Mouse (Mus musculus) left cerebral cortex, adult 18-20 months (tissue): ENCODE data around the gene Paqr3. TPM values are rescaled to one million over a fixed set of nuclear protein-coding genes. Genes with fewer than 3 reads are reported as not detected.
A peak's percentile ranks its signal among the peaks of the same experiment; 100 is the strongest.

Source experiments
- DNase-seq, 2 experiments: peaks; one replicate each; pipeline ENCODE4 v3.0.0; 2021 to 2022; ENCODE audit warnings: low spot score in 2 of 2, mixed read lengths in 1 of 2
- long read RNA-seq, 2 experiments: library from polyadenylated mRNA; stranded (forward); transcript quantifications; one replicate each; pipeline ENCODE4 v2.0.0; 2021
- total RNA-seq, 2 experiments: library from RNA; stranded (reverse); gene quantifications; 2 replicates each; pipeline ENCODE4 v1.2.3; 2021

Gene Paqr3
- total RNA-seq, result 10 to 100 TPM; 21.0 to 25.0 TPM
- long read RNA-seq, experiment 1, transcript Paqr3-203 (7 exons, 2,257 nt), result major isoform, 10 of 27 reads
- long read RNA-seq, experiment 1, partial matches to known transcripts, result 11 of 27 reads
- long read RNA-seq, experiment 1, other reads (novel, unspliced or antisense), result 6 of 27 reads
- long read RNA-seq, experiment 2, partial matches to known transcripts, result 9 of 20 reads
- long read RNA-seq, experiment 2, other reads (novel, unspliced or antisense), result 6 of 20 reads

DNA sequence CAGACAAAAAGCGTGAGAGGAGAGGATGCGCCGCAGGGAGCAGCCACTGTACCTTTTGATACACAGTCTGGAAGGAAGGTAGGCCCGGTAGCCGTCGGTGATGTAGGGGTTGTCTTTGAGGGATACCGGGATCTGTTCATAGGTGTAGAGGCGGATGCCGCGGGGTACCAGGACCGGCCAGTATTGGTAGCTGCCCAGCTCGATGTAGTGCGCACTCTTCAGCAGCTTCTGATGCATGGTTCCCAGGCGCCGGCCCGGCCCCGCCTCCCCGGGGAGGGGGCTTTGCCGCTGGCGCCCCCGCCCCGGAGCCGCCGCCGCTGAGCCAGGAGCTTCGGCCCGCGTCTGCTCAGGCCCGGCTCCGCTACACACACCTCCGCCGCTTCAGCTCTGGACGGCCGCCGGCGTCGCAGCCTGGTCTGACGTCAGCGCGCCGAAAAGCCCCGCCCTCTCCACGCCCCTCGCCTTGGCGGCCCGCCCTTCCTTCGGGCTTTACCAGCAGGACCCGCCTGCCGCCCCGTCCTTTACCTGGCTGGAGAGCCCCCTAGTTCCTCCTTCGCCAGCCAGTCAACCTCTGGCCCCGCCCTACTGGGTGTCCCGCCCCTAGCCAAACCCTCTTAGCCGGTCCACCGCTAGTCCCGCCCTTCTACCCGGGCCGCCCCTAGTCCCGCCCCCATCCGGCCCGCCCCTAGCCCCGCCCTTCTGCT is at the start of gene Paqr3:
Gene Paqr3, minus strand, starts transcription at position 390 of the 704 bp plus-strand sequence.
- DNase-seq, result peak; percentile 97 to 98

DNA sequence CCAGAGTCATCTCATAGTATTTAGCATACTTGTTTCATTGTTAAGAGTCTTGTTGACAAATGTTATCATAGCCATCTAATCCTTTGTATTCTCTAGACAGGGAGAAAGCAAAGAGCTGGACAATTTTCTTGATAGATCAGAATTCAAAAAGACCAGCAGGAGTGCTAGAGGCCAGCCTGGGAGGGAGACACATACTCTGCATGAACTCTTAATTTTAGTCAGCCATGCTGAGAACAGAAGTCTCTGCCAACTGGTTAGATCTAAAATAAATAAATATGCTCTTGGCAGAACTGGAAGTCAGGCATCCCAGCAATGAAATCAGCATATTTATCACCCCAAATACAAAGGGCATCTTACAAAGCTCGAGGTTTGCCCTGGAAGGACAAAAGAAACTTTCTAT is 43.3 kb upstream of the Paqr3 start:
- DNase-seq, result no peak

DNA sequence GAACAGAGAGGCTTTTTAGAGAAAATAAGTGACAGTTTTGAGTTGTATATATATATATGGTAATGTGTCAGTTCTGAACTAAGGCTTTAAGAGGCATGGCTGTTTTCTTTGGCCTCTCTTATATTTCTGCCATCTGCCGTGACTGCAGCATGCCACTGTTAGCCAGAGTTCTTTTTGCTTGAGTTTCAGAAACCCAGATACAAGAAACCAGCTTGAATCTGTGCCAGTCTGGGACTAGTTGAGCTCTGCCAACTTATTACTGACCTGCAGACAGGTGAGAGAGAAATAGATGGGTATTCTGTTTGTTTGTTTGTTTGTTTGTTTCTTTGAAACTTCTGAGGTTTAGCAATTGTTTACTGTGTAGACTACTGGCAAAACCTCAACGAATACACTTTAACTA is 23.9 kb upstream of the Paqr3 start:
- DNase-seq, result no peak

DNA sequence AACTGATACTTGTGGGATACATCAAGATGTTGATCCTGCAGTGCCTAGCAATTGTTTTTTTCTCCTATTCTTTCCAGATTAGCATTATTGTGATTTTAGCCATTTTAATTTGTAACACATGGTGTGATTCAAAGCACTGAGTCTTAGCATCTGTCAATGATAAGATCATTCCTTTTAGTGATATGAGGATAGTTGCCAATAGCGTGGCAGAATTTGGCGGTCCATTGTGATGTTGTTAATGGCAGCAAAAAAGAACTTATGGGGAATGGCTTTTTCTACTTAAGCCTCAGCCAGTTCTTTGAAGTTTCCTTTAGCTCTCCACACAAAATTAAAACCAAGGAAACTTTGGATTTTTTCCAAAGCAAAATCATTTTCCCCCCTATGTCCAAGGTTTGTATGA is 18.2 kb upstream of the Paqr3 start:
- no peak for DNase-seq

DNA sequence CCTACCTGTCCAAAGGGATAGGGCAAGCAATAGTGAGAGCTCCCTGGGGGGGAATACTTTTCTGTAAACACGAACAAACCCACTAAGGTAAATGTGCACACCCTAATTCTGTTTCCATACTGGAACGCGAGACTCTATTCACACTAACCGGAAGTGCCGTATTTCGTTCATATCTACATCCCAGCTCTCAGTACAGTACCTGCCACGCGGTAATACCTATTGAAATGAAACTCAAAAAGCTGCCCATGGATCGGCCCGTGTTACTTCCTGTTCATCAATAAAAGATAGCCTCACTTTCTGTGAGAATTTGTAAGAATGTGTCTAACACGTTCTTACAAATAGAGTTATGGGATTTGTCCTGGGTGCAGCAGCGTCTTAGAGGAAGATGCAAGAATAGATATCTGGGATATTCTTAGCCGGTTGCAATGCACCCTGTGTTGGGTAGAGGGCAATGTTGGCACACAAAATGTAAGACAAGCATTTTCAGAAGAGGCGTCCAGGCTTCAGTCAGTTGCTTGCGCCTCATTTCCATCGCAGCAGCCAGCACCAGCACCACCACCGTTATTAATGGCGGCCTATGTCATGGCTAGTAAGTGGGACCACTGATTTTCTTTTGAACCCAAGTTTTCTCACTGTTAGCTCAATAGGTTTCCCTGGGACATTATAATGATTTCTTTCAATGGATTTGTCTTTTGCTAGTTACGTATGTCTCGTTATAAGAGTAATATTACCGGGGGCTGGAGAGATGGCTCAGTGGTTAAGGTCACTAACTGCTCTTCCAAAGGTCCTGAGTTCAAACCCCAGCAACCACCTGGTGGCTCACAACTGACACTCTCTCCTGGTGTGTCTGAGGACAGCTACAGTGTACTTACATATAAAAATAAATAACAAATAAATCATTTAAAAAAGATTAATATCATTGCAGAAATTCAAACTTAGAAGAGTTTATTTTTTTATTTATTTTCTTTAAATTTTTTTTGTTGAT is 17.1 kb upstream of the Paqr3 start:
- peak; percentile 67 for DNase-seq

DNA sequence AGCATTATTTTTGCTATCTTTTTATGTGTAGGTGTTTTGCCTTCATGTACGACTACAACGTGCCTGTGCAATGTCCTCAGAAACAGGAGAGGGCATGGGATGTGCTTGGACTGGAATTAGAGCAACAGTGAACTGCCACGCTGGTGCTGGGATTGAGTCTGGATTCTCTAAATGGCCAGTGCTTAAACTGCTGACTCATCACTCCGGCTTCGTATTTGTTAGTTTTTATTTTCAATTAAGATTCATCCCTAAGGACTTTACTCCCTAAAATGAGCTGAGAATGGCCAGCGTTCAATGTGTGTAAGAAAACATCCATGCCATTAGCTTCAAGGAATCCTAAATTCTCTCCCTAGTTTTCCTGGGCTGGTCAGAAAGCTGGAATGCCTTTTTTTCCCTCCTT is 15.9 kb upstream of the Paqr3 start:
- DNase-seq, result no peak

DNA sequence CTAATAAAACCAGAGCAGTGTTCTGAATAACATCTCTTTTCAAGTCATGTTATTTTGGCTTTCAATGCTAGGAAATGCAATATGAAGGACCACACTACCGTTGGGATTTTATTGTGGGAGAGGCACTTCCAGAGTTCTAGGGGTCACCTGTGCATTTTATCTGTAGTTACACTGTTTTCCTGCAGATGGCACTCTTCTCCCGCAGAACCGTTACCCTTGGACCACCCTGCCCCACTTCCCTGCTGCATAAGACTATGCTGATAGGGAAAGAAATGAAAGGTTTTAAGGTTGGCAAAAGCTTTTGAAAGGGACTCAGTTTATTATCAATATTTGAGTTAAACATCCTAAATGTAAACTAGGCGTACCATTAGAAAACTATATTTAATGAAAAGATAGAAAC is 14.6 kb upstream of the Paqr3 start:
- DNase-seq, result peak; percentile 22 to 52

DNA sequence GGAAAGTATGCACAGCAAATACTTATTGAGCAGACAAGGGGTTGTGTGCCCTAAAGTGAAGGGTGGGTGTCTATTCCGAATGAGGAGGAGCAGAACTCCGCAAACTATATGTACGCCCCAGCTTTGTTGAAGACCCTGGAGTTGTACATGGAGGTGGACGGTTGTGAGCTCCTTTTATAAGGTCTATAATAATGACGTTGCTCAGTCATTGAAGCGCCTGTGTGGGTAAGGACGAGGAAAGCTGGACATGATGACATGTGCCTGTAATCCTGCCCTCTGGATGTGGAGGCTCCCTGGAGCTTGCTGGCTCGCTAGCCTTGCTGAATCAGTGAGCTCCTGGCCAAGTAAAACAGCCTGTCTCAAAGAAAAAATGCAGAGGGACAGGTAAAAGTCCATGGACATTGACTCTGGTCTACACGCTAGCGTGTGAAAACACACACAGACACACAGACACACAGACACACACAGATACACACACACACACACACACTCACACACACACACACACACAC is 14.1 kb upstream of the Paqr3 start:
- no peak for DNase-seq

DNA sequence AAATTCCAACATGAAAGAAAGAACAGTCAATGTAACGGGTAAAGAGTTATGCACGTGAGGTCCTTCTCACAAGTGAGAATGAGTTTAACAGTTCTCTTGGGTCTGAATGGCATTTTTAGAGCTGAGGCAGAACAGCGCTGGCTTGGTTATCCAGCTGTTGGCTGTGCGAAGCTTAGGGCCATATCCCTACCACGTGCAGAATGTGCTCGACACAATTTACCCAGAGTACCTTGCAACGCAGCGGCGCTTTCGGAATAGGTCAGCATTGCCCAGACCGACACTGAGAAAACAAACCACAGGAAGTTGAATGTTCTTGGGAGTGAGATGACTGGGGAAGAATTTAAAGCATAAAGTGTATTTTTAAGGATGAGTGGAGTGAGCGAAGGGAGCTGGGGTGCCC is 13.6 kb upstream of the Paqr3 start:
- DNase-seq, result no peak

DNA sequence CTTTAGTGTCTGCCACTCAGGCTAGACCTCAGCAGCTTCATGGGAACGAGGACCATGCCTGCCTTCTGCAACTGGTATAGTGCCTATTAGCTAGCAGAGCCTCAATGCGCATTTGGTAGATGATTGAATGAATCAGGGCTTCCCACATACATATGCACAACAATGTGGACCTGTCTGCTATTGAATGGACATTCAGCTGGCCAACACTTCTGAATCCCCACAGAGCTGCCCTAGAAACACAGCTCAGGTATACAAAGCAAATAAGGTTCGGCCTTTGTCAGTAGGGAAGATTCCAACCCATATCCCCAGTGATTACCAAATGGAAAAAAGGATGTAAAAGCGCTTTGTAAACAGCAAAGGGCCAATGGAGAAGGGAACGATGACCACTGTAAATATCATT is 699 bp downstream of the Paqr3 start:
- DNase-seq, result peak in 1 of 2 experiments; percentile 21

DNA sequence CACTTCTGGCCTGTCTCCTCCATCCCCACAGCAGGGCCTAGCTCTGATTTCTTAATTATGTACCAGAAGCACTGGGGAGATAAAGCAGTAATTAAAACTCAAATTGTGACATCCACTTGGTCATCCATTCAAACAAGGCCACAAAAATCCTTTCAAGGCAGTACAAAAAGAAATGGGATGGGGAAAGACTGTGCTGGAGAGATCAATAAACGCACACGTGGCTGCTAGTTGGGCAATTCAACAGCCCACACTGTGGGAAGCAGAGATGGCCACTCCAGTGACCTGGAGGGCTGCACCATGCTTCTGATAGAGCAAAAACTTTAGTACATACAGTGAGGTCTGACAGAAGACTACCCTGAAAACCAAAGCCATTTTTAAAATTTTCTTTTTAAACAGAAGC is 1.3 kb downstream of the Paqr3 start:
- no peak for DNase-seq

DNA sequence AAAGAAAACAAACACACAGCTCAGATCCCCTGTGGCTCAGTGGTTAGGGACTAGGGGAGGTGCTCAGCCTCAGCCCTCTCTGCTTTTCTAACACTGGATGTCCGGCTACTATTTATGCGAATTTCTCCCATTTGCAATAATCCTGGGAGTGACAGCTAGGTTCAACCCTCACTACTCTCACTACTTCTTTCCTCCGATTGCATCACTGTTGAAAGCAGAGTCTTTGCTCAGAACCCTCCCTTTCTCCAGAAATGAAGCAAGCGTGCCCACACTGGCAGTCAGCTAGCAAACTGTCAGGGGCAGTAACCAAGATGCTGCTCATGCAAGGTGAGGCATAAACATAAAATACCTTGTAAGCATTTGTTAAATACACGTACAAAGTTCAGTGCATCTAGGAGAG is 3.1 kb downstream of the Paqr3 start:
- DNase-seq, result no peak

DNA sequence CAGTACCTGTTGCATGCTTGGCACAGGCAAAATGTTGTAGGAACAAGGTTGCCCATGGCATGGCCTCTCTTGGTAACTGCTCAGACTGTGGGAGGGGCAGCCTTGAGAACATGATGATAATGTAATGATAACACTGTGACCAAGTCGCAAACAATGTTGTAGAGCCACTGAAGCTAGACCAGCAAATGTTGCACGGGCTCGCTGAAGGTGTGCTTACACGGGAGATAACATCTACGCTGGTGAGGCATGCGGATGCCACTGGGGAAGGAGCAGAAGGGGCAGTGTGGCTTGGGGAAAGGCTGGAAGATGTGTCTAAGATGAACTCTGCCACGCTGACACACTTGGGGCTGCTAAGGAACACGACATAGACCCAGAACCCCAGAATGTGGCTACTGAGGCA is 11.4 kb downstream of the Paqr3 start:
- DNase-seq, result no peak

DNA sequence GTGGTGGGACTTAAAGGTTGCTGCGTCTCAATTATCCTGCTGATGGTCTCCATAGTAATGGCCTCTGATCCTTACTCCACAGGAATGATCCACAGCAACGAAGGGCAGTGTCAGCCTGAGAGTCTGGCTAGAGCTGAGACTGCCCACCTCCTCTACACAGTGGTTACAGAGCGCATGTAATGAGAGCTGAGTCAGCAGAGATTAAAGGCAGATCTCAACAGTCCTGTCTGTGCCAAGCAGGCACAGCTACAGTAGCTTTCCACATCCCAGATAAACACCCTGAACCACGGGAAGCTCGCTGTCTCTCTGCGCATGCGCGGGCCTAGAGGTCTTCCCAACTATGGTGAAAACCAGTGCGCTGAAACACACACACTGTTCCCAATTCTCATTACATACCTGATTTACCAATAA is 13.8 kb downstream of the Paqr3 start:
- DNase-seq, result no peak

DNA sequence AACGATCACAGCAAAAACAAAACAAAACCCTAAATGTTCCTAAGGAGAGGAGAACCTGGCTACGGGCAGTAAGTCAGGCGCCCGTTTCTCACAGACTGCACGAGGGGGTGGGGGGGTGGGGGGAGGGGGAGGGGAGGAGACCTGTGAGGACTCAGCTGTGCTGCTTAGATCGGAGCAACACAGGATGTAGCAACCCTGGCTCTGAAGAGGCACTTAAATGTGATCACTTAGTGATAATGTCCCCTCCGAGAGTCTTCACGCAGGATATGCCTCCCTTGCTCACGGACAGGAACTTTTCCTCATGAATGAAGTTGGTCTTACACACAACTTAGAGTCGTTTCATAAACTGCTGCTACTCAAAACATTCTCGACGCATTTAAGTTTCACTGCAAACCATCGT is 16.1 kb downstream of the Paqr3 start:
- no peak for DNase-seq

DNA sequence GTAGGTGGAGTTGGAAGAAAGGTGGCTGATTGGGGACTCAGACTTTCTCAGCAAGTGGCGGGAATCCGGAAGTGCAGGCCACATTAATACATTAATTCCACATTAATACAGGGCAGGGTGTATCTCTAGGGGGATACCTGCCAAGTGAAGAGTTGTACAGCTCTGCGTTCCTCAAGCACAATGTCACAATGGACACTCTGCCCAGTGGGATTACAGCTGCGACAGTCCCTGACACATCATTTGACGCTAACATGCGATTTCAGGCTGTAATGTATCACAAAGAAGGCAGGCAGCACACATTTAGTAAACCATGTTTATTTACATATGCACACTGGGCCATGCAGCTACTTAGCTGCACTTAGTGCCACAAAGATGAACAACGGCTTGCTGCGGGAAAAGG is 18.4 kb downstream of the Paqr3 start:
- no peak for DNase-seq

DNA sequence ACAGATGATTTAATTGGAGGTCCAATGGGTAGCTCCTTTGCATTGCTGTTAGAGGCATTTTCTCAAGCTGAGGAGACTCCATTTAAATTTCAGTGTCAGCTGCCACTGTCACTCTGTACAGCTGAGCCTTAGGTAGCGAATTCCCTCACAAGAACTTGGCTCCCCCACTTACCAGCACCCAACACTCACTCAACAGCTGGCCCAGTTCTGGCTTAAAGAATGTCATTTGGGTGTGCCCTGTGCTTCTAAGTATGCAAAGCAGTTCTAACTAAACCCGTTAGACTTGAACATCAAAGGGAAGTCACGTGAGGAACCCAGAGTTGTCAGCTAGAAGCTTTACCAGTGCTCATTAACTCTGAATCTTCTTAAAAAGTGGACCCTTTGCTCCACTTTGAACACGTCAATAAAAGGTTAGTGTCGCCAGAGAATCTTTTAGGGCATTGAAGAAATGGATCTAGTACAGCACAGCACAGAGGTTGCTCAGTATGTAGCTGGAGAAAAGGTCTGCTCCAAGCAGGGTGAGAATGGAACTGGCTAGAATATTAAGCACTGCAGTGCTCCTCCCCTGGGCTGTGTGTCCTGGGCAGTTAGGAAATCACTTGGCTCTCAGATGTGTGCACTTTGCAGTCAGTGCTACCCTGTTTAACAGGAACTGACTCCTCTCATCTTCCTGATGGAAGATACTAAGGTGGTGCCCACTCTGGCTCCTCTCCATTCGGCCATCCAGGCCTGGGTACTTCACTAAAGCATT is 21.2 kb downstream of the Paqr3 start:
- no peak for DNase-seq

DNA sequence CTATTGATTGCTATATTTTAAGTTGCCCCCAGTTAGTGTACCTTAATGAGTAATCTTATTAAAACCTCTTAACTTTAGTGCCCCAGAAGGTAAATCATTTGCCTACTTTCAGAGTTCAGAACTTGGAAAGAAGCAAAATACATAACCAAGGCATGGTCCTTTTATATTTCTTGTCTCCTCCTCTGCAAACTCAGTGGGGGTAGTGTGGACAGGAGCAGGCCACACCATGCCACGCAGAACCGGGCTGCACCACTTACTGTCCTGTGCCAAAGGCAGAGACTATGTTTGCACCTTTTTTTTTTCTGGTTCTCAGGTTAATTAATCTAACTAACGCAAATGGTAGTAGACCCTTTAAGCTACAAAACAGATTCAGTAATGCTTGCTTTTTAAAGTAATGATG is 22.0 kb downstream of the Paqr3 start:
- DNase-seq, result no peak

DNA sequence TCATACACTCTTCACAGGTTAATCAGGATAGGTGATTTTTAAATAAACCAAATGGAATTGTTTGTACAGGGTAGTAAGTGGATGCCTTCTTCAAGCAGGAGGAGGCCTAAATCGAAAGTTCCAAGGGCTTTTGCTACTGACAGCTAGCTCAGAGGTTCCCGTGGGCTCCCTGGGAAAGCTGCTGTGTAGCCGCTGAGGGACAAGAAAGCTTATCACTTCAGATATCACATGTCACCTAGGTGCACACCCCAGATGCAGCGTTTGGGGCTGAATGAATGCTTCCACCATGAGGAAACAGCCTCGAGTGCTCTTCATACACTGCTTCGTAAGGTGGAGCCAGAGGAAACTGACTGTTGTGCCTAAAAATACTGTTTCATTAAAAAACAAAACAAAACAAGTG is 23.2 kb downstream of the Paqr3 start:
- no peak for DNase-seq

DNA sequence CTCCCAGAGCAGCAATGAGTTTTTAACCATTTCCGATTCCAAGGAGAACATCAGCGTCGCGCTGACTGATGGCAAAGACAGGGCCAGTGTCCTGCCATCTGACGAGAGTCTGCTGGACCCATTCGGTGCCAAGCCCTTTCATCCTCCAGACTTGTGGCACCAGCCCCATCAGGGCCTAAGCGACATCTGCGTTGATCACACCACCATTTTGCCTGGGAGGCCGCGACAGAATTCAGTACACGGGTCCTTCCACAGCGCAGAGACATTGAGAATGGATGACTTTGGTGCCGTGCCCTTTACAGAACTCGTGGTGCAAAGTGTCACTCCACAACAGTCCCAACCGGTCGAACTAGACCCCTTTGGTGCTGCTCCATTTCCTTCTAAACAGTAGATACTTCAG is 23.6 kb downstream of the Paqr3 start:
- DNase-seq, result no peak

DNA sequence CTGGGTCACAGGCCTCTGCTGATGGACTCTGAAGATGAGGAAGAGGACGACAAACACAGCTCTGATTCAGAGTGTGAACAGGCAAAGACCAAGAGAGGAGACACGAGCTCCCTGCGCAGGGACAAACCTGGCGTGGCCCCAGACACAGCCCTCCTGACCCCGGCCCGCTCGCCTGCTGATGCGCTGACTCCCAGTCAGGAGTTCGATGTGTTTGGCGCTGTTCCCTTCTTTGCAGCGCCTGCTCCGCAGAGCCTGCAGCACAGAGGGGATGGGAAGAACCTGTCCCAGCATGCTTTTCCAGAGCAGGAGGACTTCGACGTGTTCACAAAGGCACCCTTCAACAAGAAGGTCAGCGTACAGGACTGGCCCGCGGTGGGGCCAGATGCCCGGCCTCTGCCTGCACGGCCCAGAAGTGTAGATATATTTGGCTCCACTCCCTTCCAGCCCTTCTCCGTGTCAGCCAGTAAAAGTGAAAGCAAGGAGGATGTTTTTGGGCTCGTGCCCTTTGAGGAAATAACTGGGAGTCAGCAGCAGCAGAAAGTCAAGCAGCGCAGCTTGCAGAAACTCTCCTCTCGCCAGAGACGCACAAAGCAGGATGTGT is 24.3 kb downstream of the Paqr3 start:
- DNase-seq, result no peak
